Mouse (Mus musculus) ES-Bruce4 (cell line): ENCODE results near the gene Hbp1. TPM values are rescaled to one million over a fixed set of nuclear protein-coding genes. Genes with fewer than 3 reads are reported as not detected.

ENCODE experiments used
- H3K27ac ChIP-seq: 2 replicates; pipeline ENCODE4 v1.5.1; 2012; ENCODE audit warnings: low read length, inconsistent platforms; ENCODE audit not compliant: insufficient read depth
- H3K27me3 ChIP-seq: 2 replicates; pipeline ENCODE4 v1.6.1; 2012; ENCODE audit warnings: mild to moderate bottlenecking, low read length, inconsistent platforms; ENCODE audit not compliant: control insufficient read depth, poor library complexity, insufficient read depth, severe bottlenecking
- H3K36me3 ChIP-seq: 2 replicates; pipeline ENCODE4 v1.6.1; 2012; ENCODE audit warnings: inconsistent platforms, mild to moderate bottlenecking, low read length, moderate library complexity; ENCODE audit not compliant: control insufficient read depth, poor library complexity, insufficient read depth, severe bottlenecking
- H3K4me1 ChIP-seq: one replicate; pipeline ENCODE4 v1.8.1; 2011; ENCODE audit warnings: low read length; ENCODE audit not compliant: control insufficient read depth, insufficient read depth
- H3K4me3 ChIP-seq: 2 replicates; pipeline ENCODE4 v1.5.1; 2011; ENCODE audit warnings: low read depth, mild to moderate bottlenecking, low read length
- H3K9ac ChIP-seq: 2 replicates; pipeline ENCODE4 v1.6.1; 2012; ENCODE audit warnings: low read depth, mild to moderate bottlenecking, inconsistent platforms; ENCODE audit not compliant: poor library complexity, severe bottlenecking
- H3K9me3 ChIP-seq: replicated peaks from 2 replicates; pipeline ENCODE4 v1.6.1; 2012; ENCODE audit warnings: mild to moderate bottlenecking, low read length, inconsistent platforms; ENCODE audit not compliant: control insufficient read depth, poor library complexity, insufficient read depth, severe bottlenecking
- CTCF ChIP-seq: IDR thresholded peaks from one replicate; pipeline ENCODE4 v1.8.1; 2011; ENCODE audit warnings: low read depth, low read length
- EP300 ChIP-seq: IDR thresholded peaks from 2 replicates; pipeline ENCODE4 v1.6.1; 2011; ENCODE audit warnings: low read depth, low read length; ENCODE audit not compliant: insufficient read depth
- POLR2A ChIP-seq: IDR thresholded peaks from one replicate; pipeline ENCODE4 v1.8.1; 2011; ENCODE audit warnings: low read length; ENCODE audit not compliant: insufficient read depth
- polyA plus RNA-seq: library from polyadenylated mRNA; stranded (reverse); fragments of >200 nt; gene quantifications from 2 replicates; pipeline ENCODE4 v1.2.4, GENCODE M21; 2011; ENCODE audit warnings: low read depth; ENCODE audit not compliant: missing spikeins, insufficient read depth, insufficient read length

Gene Hbp1
- polyA plus RNA-seq, 1 experiment: 96.5 TPM

DNA sequence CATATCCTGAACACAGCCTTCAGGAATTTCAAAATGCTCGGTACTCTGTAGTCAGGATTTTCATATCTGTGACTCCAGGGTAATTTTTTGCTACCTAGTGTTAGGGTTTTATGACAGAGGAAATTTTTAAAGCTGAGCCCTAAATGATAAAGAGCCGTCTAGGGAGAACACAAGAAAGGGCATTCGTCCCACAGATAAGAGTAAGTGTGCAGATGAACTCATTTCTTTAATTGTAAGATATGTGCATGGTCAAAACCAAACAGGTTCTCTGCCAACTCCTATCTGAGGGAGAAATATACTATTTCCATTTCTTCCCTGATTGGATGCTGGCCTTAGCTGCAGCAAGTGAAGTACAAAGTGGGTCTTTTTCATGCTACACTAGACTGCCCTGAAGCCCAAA, 26.2 kb downstream of the Hbp1 start:
- H3K27ac ChIP-seq: no peak overlapping the region
- no peak overlapping the region for H3K9ac ChIP-seq
- no peak for TF ChIP-seq CTCF
- no peak for TF ChIP-seq POLR2A
- TF ChIP-seq EP300: no peak
- H3K4me3 ChIP-seq: no peak overlapping the region
- no peaks in the 10 kb centered on the region for H3K4me1 ChIP-seq
- H3K36me3 ChIP-seq: peaks cover 9% of the 10 kb centered on the region
- no peaks in the 10 kb centered on the region for H3K27me3 ChIP-seq
- no peaks in the 10 kb centered on the region for H3K9me3 ChIP-seq

DNA sequence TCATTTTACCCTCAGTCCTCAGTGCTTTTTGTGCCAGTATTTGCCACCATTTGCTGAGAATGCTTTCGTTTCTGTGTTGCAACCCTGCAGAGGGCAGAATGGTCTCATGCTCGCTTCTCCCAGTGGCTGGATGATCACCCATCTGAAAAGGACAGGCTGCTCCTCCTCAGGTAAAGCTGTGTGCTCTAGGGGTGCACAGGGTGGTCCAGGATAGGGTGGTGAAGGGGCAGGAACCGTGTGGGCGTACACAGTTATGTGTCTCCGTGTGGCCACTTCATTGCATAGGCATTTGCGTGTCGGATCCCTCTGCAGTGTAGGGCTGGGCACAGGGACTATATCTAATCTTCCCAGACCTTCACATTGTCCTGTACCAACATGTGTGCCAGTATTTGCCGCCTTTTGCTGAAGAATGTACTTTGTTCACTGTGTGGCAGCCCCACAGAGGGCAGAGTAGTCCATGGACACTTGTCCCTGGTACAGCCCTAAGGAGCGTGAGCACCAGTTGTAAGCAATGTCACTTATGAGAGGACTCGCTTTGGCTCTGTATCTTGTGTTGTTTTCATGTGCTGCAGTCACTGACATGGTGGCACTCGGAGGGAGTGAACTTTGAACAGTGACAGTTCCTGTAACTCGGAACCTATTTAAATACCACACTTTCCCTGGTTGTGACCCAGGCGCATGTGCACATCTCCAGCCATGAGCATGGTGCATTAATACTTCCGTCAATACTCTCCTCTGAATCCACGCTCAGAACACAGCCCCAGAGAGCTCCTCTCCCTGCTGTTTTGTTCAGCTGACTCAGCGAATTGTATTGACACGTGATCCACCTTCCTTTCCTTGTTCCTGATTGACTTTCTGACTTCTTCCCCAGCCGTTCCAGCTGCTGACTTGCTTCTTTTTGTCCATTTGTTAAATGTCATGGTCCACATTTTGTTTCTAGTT, 29.6 kb downstream of the Hbp1 start:
- H3K4me3 ChIP-seq: no peak overlapping the region
- H3K36me3 ChIP-seq: no peaks in the 10 kb centered on the region
- H3K9ac ChIP-seq: no peak overlapping the region
- H3K27ac ChIP-seq: no peak overlapping the region
- H3K9me3 ChIP-seq: no peaks in the 10 kb centered on the region
- no peaks in the 10 kb centered on the region for H3K27me3 ChIP-seq
- no peak for TF ChIP-seq POLR2A
- TF ChIP-seq CTCF: no peak
- TF ChIP-seq EP300: no peak
- H3K4me1 ChIP-seq: no peaks in the 10 kb centered on the region

DNA sequence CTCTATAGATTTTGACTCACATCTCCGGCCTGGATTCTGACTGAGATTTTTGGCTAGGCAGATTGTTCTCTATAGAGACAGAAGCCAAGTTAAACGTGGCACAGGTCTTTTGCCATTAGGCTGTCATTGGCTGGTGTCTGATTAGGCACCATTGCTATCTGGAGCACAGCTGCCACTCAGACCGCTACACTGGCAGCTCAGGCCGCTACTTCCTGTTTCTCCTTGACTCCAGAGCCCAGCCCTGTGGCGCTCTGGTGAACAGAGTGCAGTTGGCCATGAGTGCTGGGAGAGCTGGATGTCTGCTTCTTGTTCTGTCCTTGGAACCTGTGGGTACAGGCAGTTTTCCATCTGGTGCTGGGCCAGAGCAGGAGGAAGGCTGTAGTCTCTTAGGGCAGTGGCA, 33.1 kb downstream of the Hbp1 start:
- Histone ChIP-seq H3K27me3 (no peaks in the 10 kb centered on the region), H3K36me3 (no peaks in the 10 kb centered on the region), H3K9ac (no peak overlapping the region), H3K27ac (no peak overlapping the region), H3K9me3 (no peaks in the 10 kb centered on the region), H3K4me3 (no peak overlapping the region), H3K4me1 (no peaks in the 10 kb centered on the region)
- TF ChIP-seq POLR2A: no peak
- TF ChIP-seq CTCF: no peak
- no peak for TF ChIP-seq EP300

DNA sequence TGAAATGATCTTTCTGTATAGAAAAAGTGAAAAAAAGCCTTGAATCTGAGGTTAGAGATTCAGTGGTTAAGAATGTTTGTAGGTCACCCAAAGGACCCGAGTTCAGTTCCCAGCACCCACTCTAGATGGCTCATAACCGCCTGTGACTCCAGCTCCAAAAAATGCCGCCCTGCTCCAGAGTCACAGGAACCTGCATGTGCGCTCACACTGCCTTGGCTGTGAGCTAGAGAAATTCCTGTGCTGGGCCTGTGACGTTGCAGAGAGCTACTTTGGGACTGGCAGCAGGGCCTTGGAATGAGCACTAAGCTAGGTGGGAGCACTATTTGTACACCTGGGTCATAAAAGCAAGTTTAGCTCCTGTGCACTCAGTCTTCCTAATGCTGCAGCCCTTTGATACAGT, 33.6 kb downstream of the Hbp1 start:
- TF ChIP-seq EP300: no peak
- no peak for TF ChIP-seq POLR2A
- Histone ChIP-seq H3K4me1 (no peaks in the 10 kb centered on the region), H3K27ac (no peak overlapping the region), H3K9ac (no peak overlapping the region), H3K27me3 (no peaks in the 10 kb centered on the region), H3K36me3 (no peaks in the 10 kb centered on the region), H3K9me3 (no peaks in the 10 kb centered on the region), H3K4me3 (no peak overlapping the region)

DNA sequence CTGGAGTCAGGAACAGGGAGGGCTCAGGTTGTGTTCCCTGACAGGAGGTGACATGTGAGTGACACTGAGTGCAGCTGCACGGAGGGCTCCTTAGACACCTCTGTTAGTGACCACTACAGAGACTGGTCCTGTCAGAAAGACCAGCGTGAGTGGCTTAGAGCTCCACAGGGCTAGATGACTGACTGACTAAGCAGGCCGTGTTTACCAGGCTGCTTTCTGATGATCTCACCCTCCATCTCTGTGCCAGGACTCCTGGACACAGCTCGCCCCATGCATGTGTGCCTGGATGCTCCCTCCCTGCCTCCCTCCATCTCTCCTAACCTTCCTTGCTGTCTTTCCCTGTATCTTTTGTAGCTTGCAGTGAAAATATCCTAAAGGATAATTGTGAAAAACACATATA, 36.7 kb downstream of the Hbp1 start:
- Histone ChIP-seq H3K27me3 (no peaks in the 10 kb centered on the region), H3K36me3 (no peaks in the 10 kb centered on the region), H3K4me1 (no peaks in the 10 kb centered on the region), H3K9ac (no peak overlapping the region), H3K4me3 (no peak overlapping the region), H3K27ac (no peak overlapping the region), H3K9me3 (no peaks in the 10 kb centered on the region)
- TF ChIP-seq CTCF (no peak), POLR2A (no peak), EP300 (no peak)

DNA sequence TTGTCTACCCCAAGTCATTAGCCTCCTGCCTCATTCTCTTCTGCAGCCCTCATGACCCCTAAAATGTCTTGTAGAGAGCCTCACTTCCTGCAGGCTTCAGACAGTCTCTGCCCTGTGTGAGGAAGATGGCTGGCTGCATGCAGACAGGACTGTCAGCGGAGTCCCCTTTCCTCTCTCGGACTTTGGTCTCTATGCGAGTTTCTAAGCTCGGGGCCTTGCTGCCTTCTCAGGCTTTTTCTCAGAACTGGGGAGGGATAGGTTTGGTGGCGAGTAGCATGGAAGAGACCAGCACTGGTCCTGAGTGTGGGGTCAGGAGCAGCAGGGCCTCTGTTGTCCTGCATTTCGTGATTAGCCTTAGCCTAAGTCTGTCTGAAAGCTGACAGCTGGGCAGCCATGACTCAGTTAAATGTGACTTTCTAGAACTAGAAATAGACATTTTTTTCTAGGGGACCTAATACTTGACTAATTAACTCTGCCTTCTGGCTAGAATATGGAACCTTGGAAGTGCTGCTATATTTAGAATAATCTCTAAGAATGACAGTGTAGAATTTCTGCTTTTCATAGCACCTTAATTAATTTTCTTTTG, 37.3 kb downstream of the Hbp1 start:
- no peak overlapping the region for H3K4me3 ChIP-seq
- no peaks in the 10 kb centered on the region for H3K27me3 ChIP-seq
- TF ChIP-seq CTCF: no peak
- H3K36me3 ChIP-seq: no peaks in the 10 kb centered on the region
- H3K4me1 ChIP-seq: no peaks in the 10 kb centered on the region
- H3K9ac ChIP-seq: no peak overlapping the region
- H3K9me3 ChIP-seq: no peaks in the 10 kb centered on the region
- no peak overlapping the region for H3K27ac ChIP-seq
